Mouse (Mus musculus): Measurements from ENCODE around the gene Wdr48.

The Wdr48 gene

DNA sequence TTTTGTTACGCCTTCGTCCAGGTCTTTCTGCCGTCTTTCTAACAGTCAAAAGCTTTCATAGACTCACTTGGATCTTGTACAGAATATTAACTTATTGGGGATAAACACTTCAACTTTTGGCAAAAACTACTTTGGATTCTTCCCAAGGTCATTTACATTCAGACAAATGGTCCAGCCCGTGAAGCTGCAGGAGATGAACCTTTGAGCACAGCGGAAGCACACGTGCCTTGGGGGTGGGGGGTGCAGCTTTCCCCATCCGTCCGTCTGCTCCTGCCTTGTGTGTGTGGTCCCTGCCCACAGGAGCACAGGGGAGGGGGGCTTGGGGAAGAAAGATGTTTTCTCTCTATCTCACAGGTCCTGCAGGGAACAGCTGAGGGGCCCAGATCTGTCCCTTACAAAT is 31.1 kb downstream of the Wdr48 start:
- DNase-seq = no peak

DNA sequence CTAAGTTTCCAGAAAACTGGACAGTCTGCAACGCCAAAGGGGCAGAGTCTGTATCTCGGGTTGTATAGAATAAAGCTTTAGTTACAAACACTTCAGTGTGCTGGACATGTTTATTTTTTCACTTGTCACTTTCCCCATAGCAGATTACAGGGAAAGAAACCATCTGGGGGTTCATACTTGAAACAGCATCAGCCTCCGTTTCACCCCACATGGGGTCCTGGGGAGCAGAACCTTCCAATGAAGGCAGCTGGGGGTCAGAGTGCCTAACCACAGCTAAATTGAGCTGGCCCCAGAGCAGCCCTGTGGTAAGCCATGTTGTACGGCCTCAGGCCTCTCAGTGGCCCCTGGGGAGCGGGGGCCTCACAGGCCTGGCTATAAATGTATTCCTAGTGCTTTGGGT is 31.8 kb downstream of the Wdr48 start:
- DNase-seq = no peak

DNA sequence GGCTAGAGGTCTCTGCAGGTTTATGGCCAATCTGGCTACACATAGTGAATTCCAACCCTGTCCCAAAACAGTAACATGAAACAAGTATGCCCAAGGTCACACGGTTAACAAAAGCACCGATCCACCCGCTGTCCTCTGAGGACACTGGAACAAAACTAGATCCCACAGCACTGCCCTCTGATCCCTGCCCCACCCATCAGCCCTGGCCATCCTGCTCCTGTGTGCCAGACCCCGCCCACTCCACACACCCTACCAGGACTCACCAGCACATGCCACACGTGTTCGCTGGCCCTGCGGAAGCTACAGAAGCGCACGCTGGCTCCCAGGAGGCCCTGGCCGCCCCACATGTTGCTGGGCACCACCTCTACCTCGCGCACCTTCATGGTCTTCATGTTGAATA is 37.7 kb downstream of the Wdr48 start:
- no peak for DNase-seq

GRCm38 (mm10) chr9:119933675-119934074 is 39.0 kb downstream of the Wdr48 start:
- no peak for DNase-seq

DNA sequence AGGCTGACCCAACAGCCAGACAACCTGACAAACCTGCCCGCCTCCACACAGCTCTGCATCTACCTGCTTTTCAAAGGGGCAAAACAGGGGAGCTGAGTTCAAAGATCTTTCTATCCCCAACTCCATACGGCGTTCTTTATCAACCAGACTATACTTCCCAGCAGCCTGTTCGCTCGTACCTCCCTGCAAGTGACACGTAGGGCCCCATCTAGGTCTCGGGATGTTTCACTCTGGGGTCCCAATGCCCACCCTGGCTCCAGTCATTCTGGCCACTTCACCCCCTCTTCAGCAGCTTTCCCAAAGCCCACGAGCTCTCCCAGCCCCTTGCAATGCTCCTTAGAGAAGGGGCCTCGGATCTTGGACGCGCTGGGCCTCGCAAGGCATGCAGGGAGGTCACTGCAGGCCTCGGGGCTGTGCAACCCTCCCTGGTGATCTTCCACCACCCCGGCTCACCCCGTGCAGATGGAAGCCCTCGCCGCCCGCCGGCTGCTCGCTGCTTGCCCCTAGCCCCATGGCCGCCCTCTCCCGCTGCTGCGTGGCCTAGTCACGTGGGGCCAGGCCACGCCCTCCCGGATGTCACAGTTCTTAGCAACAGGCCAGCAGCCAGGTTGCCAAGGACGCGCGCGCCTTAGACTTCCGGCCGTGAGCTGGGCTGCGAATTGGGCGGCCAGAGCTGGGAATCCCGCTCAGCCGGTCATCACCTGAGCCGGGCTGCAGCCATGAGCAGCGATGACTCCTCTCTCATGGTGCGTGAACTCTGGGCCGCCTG is 42.5 kb downstream of the Wdr48 start, which contains the start of the genes Gorasp1 and Ttc21a:
TSS of gene Gorasp1 (minus strand) at position 561 of the 769 bp plus-strand sequence.
TSS of gene Ttc21a (plus strand) at position 602 of the 769 bp plus-strand sequence.
- DNase-seq = peak; percentile 98

DNA sequence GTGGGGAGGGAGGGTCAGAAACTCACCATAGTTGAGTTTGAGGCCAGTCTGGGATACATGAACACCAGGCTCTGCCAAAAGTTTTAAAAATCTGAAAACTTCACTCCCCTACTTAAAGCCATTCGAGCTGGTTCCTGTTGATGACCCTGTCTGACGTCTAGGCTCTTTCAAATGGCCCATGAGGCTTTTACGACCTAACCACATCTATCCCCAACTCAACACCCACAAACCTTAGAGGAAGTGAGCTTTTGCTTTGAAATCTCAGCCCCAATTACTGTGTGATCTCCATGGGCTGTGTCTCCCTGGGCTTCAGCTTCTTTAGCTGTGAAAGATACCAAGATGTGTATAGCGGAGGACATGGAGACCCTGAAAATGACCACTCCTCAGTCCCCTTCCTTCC is 43.8 kb downstream of the Wdr48 start:
- DNase-seq = no peak

DNA sequence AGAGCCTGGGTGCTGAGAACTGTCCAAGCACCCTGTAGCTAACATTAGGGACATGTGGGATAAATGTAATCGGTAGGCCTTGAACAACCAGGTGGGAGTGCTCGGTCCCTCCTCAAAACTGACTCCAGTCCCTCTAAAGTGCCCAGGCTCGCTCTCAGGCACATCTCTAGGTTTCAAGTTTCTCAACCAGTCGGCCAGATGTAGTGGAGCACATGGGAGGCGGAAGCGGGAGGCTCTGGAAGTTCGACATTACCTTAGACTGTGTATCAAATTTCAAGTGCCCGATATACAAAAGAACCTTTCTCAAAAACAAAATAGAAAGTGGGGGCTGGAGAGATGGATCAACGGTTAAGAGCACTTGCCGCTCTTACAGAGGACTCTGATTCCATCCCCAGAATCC is 45.0 kb downstream of the Wdr48 start:
- no peak for DNase-seq

- no peak for DNase-seq
These were observed 46.7 kb downstream of the Wdr48 start for GRCm38 (mm10) chr9:119941407-119941806.

- DNase-seq = no peak
These were observed 47.2 kb downstream of the Wdr48 start for GRCm38 (mm10) chr9:119941861-119942260.

DNA sequence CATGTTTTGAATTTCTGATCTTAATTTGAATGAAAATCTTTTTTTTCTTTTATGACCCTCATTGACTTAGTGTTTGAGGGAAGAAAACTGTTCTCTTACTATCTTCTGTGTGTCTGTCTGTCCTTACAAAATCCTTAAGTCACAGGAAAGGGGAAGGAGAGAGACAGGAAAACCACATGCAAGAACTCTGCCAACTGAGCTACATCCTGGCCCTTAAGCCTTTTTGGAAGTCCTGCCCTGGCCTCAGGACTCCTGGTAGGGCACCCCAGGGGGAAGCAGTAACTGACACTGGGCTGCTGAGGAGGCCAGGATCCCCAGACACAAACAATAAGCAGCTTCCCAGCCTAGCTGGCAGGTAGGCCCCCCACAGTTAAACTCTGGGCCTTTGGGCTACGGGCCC is 48.6 kb downstream of the Wdr48 start:
- DNase-seq = no peak

GRCm38 (mm10) chr9:119945173-119945900 is 50.7 kb downstream of the Wdr48 start:
- DNase-seq = no peak

DNA sequence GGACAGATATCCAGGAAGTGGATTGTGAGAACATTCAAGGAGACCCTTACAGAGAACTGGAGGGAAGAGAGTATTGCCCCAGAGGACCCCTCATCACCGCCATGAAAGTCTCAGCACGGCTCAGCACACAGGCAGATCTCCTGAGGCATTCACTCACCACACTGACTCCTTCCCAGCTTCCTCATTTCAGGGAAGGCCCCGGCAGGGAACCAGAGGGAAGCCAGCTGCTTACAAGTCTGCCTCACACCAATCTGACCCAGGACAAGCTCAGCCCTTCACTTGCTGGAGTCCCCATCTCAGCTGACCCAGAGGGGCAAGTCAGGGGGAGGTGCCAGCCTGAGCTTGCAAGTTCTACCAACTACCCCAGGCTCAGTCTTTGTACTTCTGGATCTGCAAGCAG is 54.1 kb downstream of the Wdr48 start:
- no peak for DNase-seq

DNA sequence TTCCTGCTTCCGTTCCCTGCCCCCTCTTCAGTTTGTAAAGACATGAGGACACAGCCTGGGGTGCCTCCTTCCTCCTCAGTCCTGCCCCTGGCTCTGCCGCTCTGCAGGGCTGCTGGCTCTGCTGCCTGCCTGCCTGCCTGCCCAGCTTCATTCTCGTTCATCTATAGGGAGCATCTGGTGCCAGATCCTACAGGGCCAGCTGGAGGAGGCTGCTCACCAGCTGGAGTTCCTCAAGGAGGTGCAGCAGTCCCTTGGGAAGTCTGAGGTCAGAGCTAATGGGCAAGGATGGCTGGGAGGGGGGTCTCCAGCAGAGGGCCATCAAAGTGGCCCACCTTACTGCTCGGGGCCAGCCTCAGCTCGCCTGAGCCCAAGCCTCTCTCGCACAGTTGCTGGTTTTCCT is 55.8 kb downstream of the Wdr48 start:
- DNase-seq = peak; percentile 24

GRCm38 (mm10) chr9:119951388-119951787 is 56.7 kb downstream of the Wdr48 start:
- no peak for DNase-seq

- DNase-seq = peak; percentile 32
These were observed 64.2 kb downstream of the Wdr48 start for GRCm38 (mm10) chr9:119958835-119959234.

- no peak for DNase-seq
These were observed 67.5 kb downstream of the Wdr48 start for GRCm38 (mm10) chr9:119962216-119962615.

DNA sequence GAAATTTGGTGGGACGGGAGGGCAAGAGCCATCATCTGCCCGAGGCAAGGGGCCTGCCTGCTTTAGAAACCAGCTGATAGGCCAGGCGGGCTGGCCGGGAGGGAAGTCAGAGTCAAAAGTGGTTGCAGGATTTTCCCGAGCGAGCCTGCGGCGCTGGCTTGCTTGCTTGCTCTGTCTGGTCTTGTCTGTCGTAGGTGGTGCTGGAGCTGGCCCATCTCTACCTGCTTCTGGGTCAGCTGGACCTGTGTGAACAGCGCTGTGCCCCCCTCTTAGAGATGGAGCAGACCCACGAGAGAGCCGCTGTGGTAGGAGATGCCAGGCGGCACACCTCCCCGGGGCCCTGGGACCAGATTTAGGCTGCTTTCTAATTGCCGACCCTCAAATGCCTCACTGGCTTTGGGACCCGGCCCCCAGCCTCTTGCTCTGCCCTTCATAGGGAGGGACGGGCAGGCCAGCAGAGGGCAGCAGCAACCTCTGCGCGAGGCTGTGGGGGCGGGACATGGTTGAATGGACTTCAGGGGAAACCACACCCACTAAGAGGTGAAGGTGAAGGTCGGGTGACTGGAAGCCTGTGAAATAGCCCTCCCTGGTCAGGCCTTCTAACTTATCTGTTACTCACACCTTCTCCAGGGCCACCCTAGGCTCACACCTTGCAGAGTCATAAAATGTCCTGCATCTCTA is 68.4 kb downstream of the Wdr48 start:
- peak; percentile 88 for DNase-seq

GRCm38 (mm10) chr9:119964206-119964605 is 69.5 kb downstream of the Wdr48 start:
- DNase-seq = peak; percentile 86

GRCm38 (mm10) chr9:119965186-119965585 is 70.5 kb downstream of the Wdr48 start:
- DNase-seq = peak; percentile 34

- no peak for DNase-seq
These were observed 71.7 kb downstream of the Wdr48 start for GRCm38 (mm10) chr9:119966221-119966910.

DNA sequence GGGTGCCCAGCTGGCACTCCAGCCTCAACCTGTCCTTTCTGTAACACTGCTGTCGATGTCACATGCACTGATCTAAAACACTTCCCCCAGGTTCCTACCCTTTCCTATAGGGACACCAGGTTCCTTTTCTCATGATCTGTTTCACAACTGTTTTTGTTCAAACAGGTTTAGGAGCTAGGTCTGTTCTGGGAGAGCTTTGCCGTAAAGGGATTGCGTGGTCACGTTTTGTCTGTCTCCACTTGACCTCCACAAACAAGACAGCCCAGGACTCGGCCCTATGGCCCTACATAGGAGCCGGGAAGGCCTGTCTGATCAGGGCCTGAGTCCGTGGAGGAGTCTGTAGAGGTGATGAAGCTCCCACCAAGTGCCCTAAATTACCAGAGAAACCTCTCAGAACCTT is 75.1 kb downstream of the Wdr48 start:
- no peak for DNase-seq

DNA sequence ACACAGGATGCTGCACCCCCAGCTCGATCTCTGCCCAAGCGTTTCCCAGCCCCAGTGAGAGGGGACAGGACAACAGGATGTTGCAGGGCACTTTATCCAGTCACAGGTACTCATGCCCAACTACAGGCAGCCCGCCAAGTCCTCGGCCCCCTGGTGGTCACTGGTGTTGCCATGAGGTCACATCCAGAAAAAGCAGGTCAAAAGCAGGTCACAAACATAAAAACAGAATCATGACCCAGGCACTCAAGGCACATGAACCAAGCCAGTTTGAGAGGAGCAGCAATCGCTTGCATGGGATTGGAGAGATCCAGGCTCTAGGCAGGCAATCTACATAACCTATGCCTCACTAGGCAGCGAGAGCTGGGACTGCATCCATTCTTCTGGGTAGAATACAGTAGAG is 75.5 kb downstream of the Wdr48 start:
- DNase-seq = peak; percentile 85

Measured in lung, postnatal 36 days (tissue).